Mouse (Mus musculus) liver, adult 2 months (tissue): ENCODE data around the gene Chka.

ENCODE experiments used
- CTCF ChIP-seq: fragments of 200-500 bp; IDR thresholded peaks from 2 replicates; pipeline ENCODE4 v1.5.1; 2011; ENCODE audit warnings: low read depth, low read length, control low read depth
- POLR2A ChIP-seq: fragments of 200-500 bp; IDR thresholded peaks from 2 replicates; pipeline ENCODE4 v1.6.1; 2011; ENCODE audit warnings: low read length, control low read depth; ENCODE audit not compliant: insufficient read depth; ENCODE audit errors: extremely low read depth

- TF ChIP-seq CTCF = peak; percentile 65
- TF ChIP-seq POLR2A = no peak
These were observed 38.6 kb downstream of the Chka start for GRCm38 (mm10) chr19:3890181-3890580.
